Mouse (Mus musculus): ENCODE results near the gene Spata6. TPM values are rescaled to one million over a fixed set of nuclear protein-coding genes. Genes with fewer than 3 reads are reported as not detected.

Gene Spata6
- 34.0 TPM for polyA plus RNA-seq (2017; shearing (Covaris generic))

GRCm38 (mm10) chr4:111719776-111720661 lies at the start of gene Spata6:
Spata6 (plus strand) TSS chr4:111719984.

Other genes with a start within 250 kb of the Spata6 start
- gene Slc5a9, start 182.9 kb downstream of the Spata6 start, polyA plus RNA-seq (2017; shearing (Covaris generic)), result not detected
- gene Skint8, start 199.4 kb downstream of the Spata6 start, polyA plus RNA-seq (2017; shearing (Covaris generic)), result not detected

All from activated CD4-positive, CD25-positive, alpha-beta regulatory T cell, adult 9 weeks (primary cell).